Mouse (Mus musculus) embryo, embryonic 9.5 days (tissue): ENCODE results near the gene Eng.

Experiments used
- DNase-seq: peaks from one replicate; pipeline ENCODE4 v3.0.0-alpha.2; 2017; ENCODE audit errors: extremely low spot score

Gene Eng

GRCm38 (mm10) chr2:32644799-32645475, 1.5 kb upstream of the Eng start:
- DNase-seq: no peak

GRCm38 (mm10) chr2:32645647-32646046, 748 bp upstream of the Eng start:
- no peak for DNase-seq

- no peak for DNase-seq
These were observed 971 bp downstream of the Eng start for GRCm38 (mm10) chr2:32647366-32647765.

- peak; percentile 45 for DNase-seq
These were observed 7.4 kb downstream of the Eng start for GRCm38 (mm10) chr2:32653764-32654163.

GRCm38 (mm10) chr2:32654743-32655393, 8.5 kb downstream of the Eng start:
- DNase-seq: no peak

- DNase-seq: no peak
These were observed 9.0 kb downstream of the Eng start for GRCm38 (mm10) chr2:32655394-32655744.

GRCm38 (mm10) chr2:32655826-32656225, 9.4 kb downstream of the Eng start:
- DNase-seq: peak; percentile 51

- no peak for DNase-seq
These were observed 12.5 kb downstream of the Eng start for GRCm38 (mm10) chr2:32658873-32659272.

- DNase-seq: peak; percentile 31
These were observed 15.2 kb downstream of the Eng start for GRCm38 (mm10) chr2:32661509-32662107.

- DNase-seq: no peak
These were observed 15.9 kb downstream of the Eng start for GRCm38 (mm10) chr2:32662291-32662690.

- DNase-seq: no peak
These were observed 18.9 kb downstream of the Eng start for GRCm38 (mm10) chr2:32665345-32665744.

GRCm38 (mm10) chr2:32665853-32666252, 19.5 kb downstream of the Eng start:
- no peak for DNase-seq

GRCm38 (mm10) chr2:32667775-32668174, 21.4 kb downstream of the Eng start:
- DNase-seq: no peak

- DNase-seq: no peak
These were observed 21.8 kb downstream of the Eng start for GRCm38 (mm10) chr2:32668176-32668575.

GRCm38 (mm10) chr2:32669876-32670275, 23.5 kb downstream of the Eng start:
- no peak for DNase-seq

- no peak for DNase-seq
These were observed 24.8 kb downstream of the Eng start for GRCm38 (mm10) chr2:32671147-32671546.

- DNase-seq: no peak
These were observed 25.7 kb downstream of the Eng start for GRCm38 (mm10) chr2:32671907-32672595.

- DNase-seq: no peak
These were observed 27.0 kb downstream of the Eng start for GRCm38 (mm10) chr2:32673176-32673917.

- no peak for DNase-seq
These were observed 30.4 kb downstream of the Eng start for GRCm38 (mm10) chr2:32676821-32677220.

- DNase-seq: no peak
These were observed 31.3 kb downstream of the Eng start for GRCm38 (mm10) chr2:32677683-32678082.

GRCm38 (mm10) chr2:32680051-32680451, 33.7 kb downstream of the Eng start:
- no peak for DNase-seq
